Mouse (Mus musculus) liver, postnatal 0 days (tissue): ENCODE measurements at regions not wholly inside any gene's neighbourhood (a gene's known extent, or its start where the extent isn't known, plus 50 kb on each side); places are given as distances from the start of the nearest gene placed in this dataset.

Experiments used
- CTCF ChIP-seq: sonication (generic); IDR thresholded peaks from 2 replicates; pipeline ENCODE4 v1.5.1; 2016; ENCODE audit warnings: antibody characterized with exemption, low read depth
- EP300 ChIP-seq: IDR thresholded peaks from 2 replicates; pipeline ENCODE4 v1.6.1; 2016; ENCODE audit warnings: antibody characterized with exemption, low read depth, mild to moderate bottlenecking

DNA sequence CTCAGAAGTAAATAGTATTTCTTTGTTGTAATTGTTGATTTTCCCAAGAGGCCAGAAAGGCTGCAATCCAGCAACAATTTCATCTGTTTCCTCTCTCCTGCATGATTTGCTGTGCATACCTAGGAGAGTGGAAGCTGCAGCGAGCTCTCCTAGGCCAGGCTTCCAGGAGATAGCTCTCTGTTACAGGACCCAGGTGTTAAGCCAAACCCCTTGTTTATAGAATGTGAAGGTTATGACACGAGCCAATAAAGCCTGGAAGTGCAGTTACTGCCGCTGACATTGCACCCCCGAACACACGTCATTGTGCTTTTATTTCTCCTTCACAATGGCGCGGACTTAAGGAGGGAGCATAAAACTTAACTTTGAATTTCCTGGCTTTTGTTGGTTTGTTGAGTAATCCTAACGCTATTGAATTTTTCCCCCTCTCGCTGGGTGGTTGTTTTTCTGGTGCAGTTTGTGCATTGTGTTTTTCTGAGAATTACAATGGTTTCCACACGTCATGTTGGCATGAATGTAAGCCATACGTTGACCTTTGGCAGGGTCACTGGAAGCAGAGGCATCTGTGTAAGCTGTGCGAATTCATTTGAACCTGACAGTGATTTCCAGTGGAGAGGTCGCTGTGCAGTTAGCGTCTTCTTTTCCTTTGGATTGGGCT lies 145.1 kb downstream of the Mtx2 start:
- TF ChIP-seq CTCF (no peak), EP300 (no peak)
